ENCODE assay signal across 13 mouse cellular contexts in the genomic region with DNA sequence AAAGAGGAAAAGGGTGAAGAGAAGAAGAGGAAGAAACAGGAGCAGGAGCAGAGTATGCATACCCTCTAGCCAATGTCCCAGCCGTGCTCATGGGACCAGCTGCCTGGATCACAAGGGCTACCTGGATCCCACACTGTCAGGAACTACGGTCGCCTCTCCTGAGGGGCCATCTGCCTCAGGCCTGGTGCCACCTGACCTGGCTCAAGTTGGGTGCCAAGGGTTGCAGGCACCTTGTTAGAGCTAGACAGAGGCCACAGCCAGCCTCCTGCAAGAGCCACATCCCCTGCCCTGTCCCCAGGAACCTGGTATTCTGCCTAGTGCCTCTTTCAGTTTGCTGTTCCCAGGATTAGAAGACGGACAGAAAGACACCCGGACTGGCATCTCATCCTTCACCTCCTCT.
A peak's percentile ranks its signal among the peaks of the same experiment; 100 is the strongest.
DNase-seq lines count a peak whose midpoint lies in the region.
"Had no signal": no experiment of that assay in that cellular context is flagged by ENCODE, and none has a peak within 500 bp of the region (broad histone marks: within the 10 kb centered on the region; RNA-seq: fewer than 3 reads in every experiment).

No protein-coding gene starts in this region.

- DNase-seq in cerebellum, adult 18-20 months = peak; percentile 67 to 74
- DNase-seq in cerebellum, adult 8-10 months = no peak
- peak; percentile 71 for DNase-seq in brain, adult 2 months (ENCODE audit: low read depth, low spot score)
- peak; percentile 68 for DNase-seq in cerebellum, adult 9-10 months
- DNase-seq in cerebellum, postnatal 36 days = peak; percentile 45 to 63
- no peak for DNase-seq in right cerebral cortex, postnatal 10 days (ENCODE audit: low spot score in 2 of 2)
- no peak for DNase-seq in frontal cortex, postnatal 10 days (ENCODE audit: low spot score in 2 of 2)
- DNase-seq: adrenal gland, postnatal 10 days; adrenal gland, postnatal 36 days; gastrocnemius, adult 2 months; gastrocnemius, postnatal 14 days; heart, adult 11 months; kidney, adult 2 months had no signal

Comparison
In these comparisons a context has a peak if more than half of its experiments do, and no peak if none do; other contexts are left out.
1. DNase-seq: peak in cerebellum, adult 18-20 months (2 of 2), brain, adult 2 months (single experiment), cerebellum, adult 9-10 months (single experiment) and cerebellum, postnatal 36 days (2 of 2); none in cerebellum, adult 8-10 months (single experiment), right cerebral cortex, postnatal 10 days (0 of 2) and frontal cortex, postnatal 10 days (0 of 2).